Mouse (Mus musculus) embryonic facial prominence, embryonic 15.5 days (tissue): ENCODE measurements around the gene Tbc1d5. TPM values are rescaled to one million over a fixed set of nuclear protein-coding genes. Genes with fewer than 3 reads are reported as not detected.
A peak's percentile ranks its signal among the peaks of the same experiment; 100 is the strongest.
"Not testable (repeated sequence)": the region's sequence is repeated elsewhere in the genome, so short reads cannot be mapped to it uniquely, and the experiment has no call there.

ENCODE experiments used
- ATAC-seq: fragments of 200-750 bp; cut with Nextera tagmentation; 2 replicates; pipeline ENCODE4 v1.8.0; 2017; ENCODE audit warnings: low read depth, moderate TSS enrichment; ENCODE audit not compliant: insufficient number of reproducible peaks, low FRiP score, low TSS enrichment
- H3K27ac ChIP-seq: fragments of 300-500 bp; sonication (generic); replicated peaks from 2 replicates; pipeline ENCODE4 v1.5.1; 2015; ENCODE audit warnings: mild to moderate bottlenecking, inconsistent platforms
- H3K27me3 ChIP-seq: fragments of 300-500 bp; sonication (generic); 2 replicates; pipeline ENCODE4 v1.6.1; 2015; ENCODE audit warnings: inconsistent platforms
- H3K36me3 ChIP-seq: fragments of 300-500 bp; sonication (generic); 2 replicates; pipeline ENCODE4 v1.6.1; 2015; ENCODE audit warnings: mild to moderate bottlenecking, inconsistent platforms
- H3K4me1 ChIP-seq: fragments of 300-500 bp; sonication (generic); 2 replicates; pipeline ENCODE4 v1.6.1; 2015; ENCODE audit warnings: inconsistent platforms
- H3K4me2 ChIP-seq: fragments of 300-500 bp; sonication (generic); replicated peaks from 2 replicates; pipeline ENCODE4 v1.6.1; 2015; ENCODE audit warnings: mild to moderate bottlenecking, inconsistent platforms
- H3K4me3 ChIP-seq: fragments of 300-500 bp; sonication (generic); replicated peaks from 2 replicates; pipeline ENCODE4 v1.5.1; 2015; ENCODE audit warnings: mild to moderate bottlenecking, inconsistent platforms
- H3K9ac ChIP-seq: fragments of 300-500 bp; sonication (generic); 2 replicates; pipeline ENCODE4 v1.6.1; 2015; ENCODE audit warnings: inconsistent platforms
- H3K9me3 ChIP-seq: fragments of 300-500 bp; sonication (generic); replicated peaks from 2 replicates; pipeline ENCODE4 v1.6.1; 2016; ENCODE audit warnings: inconsistent platforms
- WGBS: fragments of 180-500 bp; shearing (Covaris S2); methylation state at CpG from one replicate; pipeline ENCODE4 v1.1.7; 2015; 5-methylcytosine and 5-hydroxymethylcytosine counted together
- polyA plus RNA-seq: library from polyadenylated mRNA; unstranded; fragments of >200 nt; fragmentation: Nextera tagmentation; extraction: Ambion mirVana; gene quantifications from 2 replicates; pipeline ENCODE4 v1.2.1, GENCODE M21; 2015

The Tbc1d5 gene
- polyA plus RNA-seq, 1 experiment from 2014 or later: 11.7 TPM

DNA sequence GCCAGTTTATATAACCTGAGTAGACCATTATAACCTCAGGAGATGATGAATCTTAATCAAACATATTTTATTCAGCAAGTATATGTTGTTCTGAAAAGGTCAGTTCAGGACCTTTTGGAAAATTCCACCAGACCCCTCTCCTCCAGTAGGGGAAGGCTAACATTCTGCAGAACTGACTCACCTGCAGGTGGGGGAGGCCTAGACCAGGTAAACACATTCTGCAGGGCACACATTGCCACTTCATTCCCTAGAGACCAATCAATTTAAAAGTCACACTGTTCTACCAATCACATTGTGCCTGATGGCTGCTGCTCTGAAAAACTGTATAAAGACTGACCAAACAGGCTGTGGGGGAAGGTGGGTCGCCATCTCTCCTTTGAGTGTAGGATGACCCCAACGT is 452.9 kb downstream of the Tbc1d5 start:
- Histone ChIP-seq H3K27ac (no peak overlapping the region), H3K9ac (no peak overlapping the region), H3K4me2 (no peak overlapping the region), H3K27me3 (no peaks in the 10 kb centered on the region), H3K4me3 (no peak overlapping the region), H3K4me1 (no peaks in the 10 kb centered on the region), H3K36me3 (no peaks in the 10 kb centered on the region), H3K9me3 (no peaks in the 10 kb centered on the region)
- WGBS: 79% methylated on average over 2 of the region's 2 CpGs
- no peak for ATAC-seq

DNA sequence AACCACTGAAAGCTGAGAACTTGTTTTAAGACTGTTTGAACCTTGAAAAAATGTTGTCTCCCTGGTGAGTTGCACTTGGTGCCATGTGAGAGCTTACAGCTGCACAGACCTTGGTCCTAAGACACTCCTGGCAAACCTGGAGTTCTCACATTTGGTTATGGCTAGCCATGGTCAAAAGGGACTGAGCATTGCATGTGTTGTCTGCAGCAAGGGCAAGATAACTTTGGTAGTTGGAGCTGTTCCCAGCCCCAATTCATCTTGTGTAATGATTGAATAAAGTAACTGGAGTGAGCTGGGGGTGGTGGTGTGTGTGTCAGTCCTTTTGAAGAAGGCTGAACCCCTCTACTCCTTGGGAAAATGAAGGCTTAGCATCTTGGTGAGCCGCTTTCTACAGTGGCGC is 454.8 kb downstream of the Tbc1d5 start:
- no peak overlapping the region for H3K27ac ChIP-seq
- WGBS: 75% methylated on average over 2 of the region's 2 CpGs
- H3K4me1 ChIP-seq: no peaks in the 10 kb centered on the region
- H3K4me2 ChIP-seq: no peak overlapping the region
- no peaks in the 10 kb centered on the region for H3K27me3 ChIP-seq
- H3K4me3 ChIP-seq: no peak overlapping the region
- no peaks in the 10 kb centered on the region for H3K36me3 ChIP-seq
- H3K9ac ChIP-seq: no peak overlapping the region
- no peaks in the 10 kb centered on the region for H3K9me3 ChIP-seq
- ATAC-seq: no peak

DNA sequence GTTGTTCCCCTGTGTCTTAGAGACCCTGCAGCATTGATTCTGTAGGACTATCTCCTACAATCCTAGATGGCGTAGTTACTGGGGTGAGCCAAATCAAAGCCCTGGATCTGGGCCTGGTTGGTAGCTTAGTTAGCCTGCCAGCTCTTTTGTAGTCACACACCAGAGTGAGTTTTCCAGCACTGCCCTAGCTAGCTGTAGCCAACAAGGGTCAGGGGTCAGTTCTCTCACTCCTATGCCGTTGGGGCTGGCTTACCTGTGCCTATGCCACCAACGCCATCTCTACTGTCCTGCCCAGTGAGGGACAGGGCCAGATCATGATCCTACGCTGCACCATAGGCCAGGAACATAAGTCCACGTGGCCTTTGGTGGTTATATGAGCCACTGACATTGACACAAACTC is 461.6 kb downstream of the Tbc1d5 start:
- WGBS: 79% methylated on average over 5 of the region's 5 CpGs
- no peak for ATAC-seq
- H3K27ac ChIP-seq: no peak overlapping the region
- no peak overlapping the region for H3K9ac ChIP-seq
- H3K27me3 ChIP-seq: no peaks in the 10 kb centered on the region
- no peak overlapping the region for H3K4me2 ChIP-seq
- H3K36me3 ChIP-seq: no peaks in the 10 kb centered on the region
- H3K4me3 ChIP-seq: no peak overlapping the region
- H3K9me3 ChIP-seq: no peaks in the 10 kb centered on the region
- H3K4me1 ChIP-seq: no peaks in the 10 kb centered on the region

DNA sequence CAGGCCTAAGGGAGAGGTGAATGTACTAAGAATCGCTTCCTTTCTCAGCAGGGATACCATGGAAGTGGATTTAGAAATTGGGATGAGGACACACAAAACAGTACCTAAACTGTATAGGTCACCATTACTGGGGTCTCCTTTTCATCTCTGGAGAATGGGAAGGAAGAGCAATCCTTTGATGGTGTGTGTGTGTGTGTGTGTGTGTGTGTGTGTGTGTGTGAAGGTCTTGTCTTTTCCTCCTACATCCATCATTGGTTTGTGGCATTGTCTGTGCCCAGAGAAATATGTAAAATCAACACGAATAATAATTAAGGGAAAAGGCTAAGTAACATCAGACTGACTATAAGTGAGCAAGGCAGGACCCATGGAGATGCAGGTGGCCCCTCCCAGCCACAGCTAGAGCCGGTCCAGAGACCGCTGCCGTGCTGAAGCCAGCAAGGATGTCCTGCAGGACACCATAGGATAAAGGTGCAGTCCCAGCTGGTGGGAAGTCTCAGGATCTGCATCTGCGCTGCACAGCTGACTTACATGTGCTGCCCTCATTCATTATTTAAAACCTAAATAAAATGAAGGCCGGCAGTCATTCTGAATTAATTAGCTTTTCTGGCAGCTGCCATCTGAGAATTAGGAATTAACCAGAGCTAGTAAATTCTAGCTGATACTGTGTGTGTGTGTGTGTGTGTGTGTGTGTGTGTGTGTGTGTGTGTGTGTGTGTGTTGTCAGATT is 468.5 kb downstream of the Tbc1d5 start:
- ATAC-seq: no peak
- WGBS: 75% methylated on average over 7 of the region's 7 CpGs
- no peaks in the 10 kb centered on the region for H3K9me3 ChIP-seq

DNA sequence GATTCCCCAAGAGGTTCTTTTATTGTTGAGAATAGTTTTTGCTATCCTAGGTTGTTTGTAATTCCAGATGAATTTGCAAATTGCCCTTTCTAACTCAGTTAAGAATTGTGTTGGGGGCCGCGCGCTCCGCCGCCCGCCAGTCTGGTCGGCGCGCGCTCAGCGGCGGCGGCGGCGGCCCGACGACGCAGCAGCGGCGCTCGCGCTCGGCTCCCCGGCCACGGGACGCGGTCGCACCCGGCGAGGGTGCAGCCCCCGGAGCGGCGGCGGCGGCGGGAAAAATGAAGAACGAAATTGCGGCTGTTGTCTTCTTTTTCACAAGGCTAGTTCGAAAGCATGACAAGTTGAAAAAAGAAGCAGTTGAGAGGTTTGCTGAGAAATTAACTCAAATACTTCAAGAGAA is 480.7 kb downstream of the Tbc1d5 start:
- not testable (repeated sequence) for H3K27me3 ChIP-seq, H3K9ac ChIP-seq, H3K9me3 ChIP-seq, H3K36me3 ChIP-seq, H3K27ac ChIP-seq, H3K4me1 ChIP-seq, ATAC-seq
- Histone ChIP-seq H3K4me2 (peak overlapping the region; percentile 43), H3K4me3 (peak overlapping the region; percentile 26)
- WGBS: under 1% methylated on average over 39 of the region's 39 CpGs

More for the DNA sequence above, 468.5 kb downstream of the Tbc1d5 start:
- H3K27ac ChIP-seq: no peak overlapping the region
- no peak overlapping the region for H3K4me2 ChIP-seq
- H3K36me3 ChIP-seq: no peaks in the 10 kb centered on the region
- H3K4me1 ChIP-seq: no peaks in the 10 kb centered on the region
- H3K4me3 ChIP-seq: no peak overlapping the region
- H3K9ac ChIP-seq: no peak overlapping the region
- no peaks in the 10 kb centered on the region for H3K27me3 ChIP-seq

DNA sequence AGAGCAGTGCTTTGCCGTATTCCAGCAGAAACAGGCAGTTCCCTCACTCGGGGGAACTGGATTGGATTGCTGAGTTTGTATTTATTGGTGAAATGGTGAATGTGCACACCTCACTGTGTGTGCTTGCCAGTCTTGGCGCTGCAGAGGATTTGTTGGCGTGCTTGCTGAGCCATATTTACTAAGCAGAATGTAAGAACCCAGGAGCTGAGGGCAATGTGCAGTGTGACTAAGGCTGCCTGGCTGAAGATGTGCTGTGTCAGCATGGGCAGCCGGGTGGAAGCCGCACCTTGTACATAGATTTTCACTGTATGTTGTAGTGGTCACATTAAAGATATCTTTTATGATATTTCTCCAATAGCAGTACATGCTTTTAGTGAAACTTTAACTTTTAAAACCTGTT is 491.0 kb downstream of the Tbc1d5 start:
- Histone ChIP-seq H3K27ac (no peak overlapping the region), H3K9ac (no peak overlapping the region), H3K27me3 (no peaks in the 10 kb centered on the region), H3K4me3 (no peak overlapping the region), H3K9me3 (no peaks in the 10 kb centered on the region), H3K36me3 (0 out of 2 replicates have a peak, but pooled peaks cover 8% of the 10 kb centered on the region), H3K4me1 (no peaks in the 10 kb centered on the region), H3K4me2 (no peak overlapping the region)
- no peak for ATAC-seq
- WGBS: 85% methylated on average over 6 of the region's 6 CpGs

DNA sequence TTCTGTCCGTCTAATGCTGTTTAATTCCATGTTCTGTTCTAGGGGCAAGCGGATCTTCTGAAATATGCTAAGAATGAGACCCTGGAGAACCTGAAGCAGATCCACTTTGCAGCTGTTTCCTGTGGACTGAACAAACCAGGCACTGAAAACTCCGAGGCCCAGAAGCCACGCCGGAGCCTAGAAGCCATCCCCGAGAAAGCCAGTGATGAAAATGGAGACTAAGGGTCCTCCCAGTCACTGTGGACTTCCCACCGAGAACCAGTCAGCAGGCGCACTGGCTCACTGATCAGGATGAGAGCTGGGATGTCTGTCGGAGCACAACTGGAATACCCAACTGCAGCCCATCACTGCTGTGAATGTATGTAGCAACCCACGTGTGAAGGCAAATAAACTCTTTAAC is 491.5 kb downstream of the Tbc1d5 start:
- Histone ChIP-seq H3K4me3 (no peak overlapping the region), H3K36me3 (0 out of 2 replicates have a peak, but pooled peaks cover 8% of the 10 kb centered on the region), H3K9me3 (no peaks in the 10 kb centered on the region), H3K27me3 (no peaks in the 10 kb centered on the region), H3K4me1 (no peaks in the 10 kb centered on the region), H3K9ac (no peak overlapping the region), H3K4me2 (no peak overlapping the region), H3K27ac (no peak overlapping the region)
- WGBS: 79% methylated on average over 10 of the region's 10 CpGs
- ATAC-seq: no peak

DNA sequence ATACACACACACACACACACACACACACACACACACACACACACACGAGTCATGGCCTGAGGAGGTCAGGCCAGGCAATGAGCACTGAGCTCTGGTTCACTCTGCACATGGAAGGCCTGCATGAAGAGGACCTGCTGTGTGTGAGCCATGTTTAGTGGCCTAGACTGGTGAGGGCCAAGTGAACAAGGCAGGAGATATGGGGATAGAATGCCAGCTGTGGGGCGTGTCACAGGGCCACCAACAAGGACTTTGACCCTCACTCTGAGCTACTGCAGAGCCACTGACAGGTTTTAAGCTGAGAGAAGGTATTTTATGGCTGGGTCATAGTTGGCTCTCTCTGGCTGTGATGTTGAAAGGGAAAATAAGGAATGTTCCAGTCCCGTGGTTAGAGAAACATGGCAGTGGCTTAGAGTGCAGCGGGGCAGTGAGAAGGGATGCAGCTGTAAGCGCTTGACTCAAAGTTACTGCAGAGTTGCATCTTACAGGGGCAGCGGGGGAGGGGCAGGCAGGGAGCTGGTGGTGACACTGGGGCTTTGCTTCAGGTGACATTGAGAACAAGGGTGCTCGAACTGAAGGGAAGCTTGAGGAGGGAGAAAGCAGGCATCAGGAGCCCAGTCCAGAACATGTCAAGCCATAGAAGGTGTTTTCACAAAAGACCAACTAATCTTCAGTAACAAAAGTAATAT is 494.0 kb downstream of the Tbc1d5 start:
- H3K4me1 ChIP-seq: no peaks in the 10 kb centered on the region
- H3K36me3 ChIP-seq: 0 out of 2 replicates have a peak, but pooled peaks cover 8% of the 10 kb centered on the region
- WGBS: 68% methylated on average over 7 of the region's 7 CpGs
- H3K9me3 ChIP-seq: no peaks in the 10 kb centered on the region
- H3K27me3 ChIP-seq: no peaks in the 10 kb centered on the region
- no peak overlapping the region for H3K9ac ChIP-seq
- no peak overlapping the region for H3K4me2 ChIP-seq
- no peak overlapping the region for H3K4me3 ChIP-seq
- no peak overlapping the region for H3K27ac ChIP-seq
- no peak for ATAC-seq
